In the genomic region with DNA sequence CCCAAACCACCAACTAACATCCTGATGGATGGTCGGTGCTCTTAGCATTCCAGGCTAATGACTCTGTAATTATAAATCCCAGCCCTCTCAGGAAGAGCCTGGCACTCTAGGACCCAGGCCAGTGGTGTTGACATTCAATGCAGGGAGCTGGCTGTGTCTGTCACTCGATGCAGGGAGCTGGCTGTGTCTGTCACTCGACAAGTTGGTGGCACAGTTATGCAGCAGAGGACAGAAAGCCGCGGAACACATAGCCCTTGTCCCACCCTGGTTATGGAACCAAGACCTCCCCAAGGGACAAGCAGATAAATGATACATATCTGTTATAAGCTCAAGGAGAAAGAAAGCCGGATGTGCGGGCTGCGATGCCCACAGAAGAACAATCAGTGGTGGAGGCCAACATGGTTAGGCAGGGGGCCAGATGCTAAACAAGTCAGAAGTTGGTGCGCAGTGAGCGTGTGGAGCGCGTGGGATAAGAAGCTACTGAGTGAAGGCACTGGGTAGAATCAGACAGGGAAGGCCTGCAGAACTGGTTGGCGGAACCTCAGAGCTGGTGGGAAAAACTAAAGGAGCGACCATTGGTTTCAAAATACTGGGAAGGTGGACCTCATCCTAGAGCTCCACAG, we compare ENCODE assay signal across 11 mouse cellular contexts. TPM values are rescaled to one million over a fixed set of nuclear protein-coding genes. Genes with fewer than 3 reads are reported as not detected.
A peak's percentile ranks its signal among the peaks of the same experiment; 100 is the strongest.
DNase-seq lines count a peak whose midpoint lies in the region; ATAC-seq and TF ChIP-seq lines count a peak whose summit lies in the region.
"Had no signal": no experiment of that assay in that cellular context is flagged by ENCODE, and none has a peak within 500 bp of the region (broad histone marks: within the 10 kb centered on the region; RNA-seq: fewer than 3 reads in every experiment).

No protein-coding gene starts in this region.

- no peaks in the 10 kb centered on the region for H3K27me3 ChIP-seq in heart, embryonic 15.5 days
- no peaks in the 10 kb centered on the region for H3K27me3 ChIP-seq in heart, adult 2 months (ENCODE audit: control insufficient read depth, insufficient read depth, low read length)
- H3K27me3 ChIP-seq in hindbrain, postnatal 0 days (ENCODE audit: insufficient read depth, low read length) = no peaks in the 10 kb centered on the region
- H3K27me3 ChIP-seq: limb, embryonic 15.5 days had no signal

- no peak for DNase-seq in heart, adult 2 months
- peak; percentile 34 to 37 for DNase-seq in right cerebral cortex, postnatal 10 days (ENCODE audit: low spot score in 2 of 2)
- no peak for DNase-seq in right cerebral cortex, postnatal 25 days
- DNase-seq in hindbrain, postnatal 0 days (ENCODE audit: low spot score) = peak; percentile 50
- DNase-seq in testis, postnatal 14 days (ENCODE audit: low spot score) = no peak
- no peak for DNase-seq in yolk sac, embryonic 10.5 days (ENCODE audit: low spot score)

- no peaks in the 10 kb centered on the region for H3K36me3 ChIP-seq in heart, embryonic 15.5 days
- H3K36me3 ChIP-seq in heart, adult 2 months (ENCODE audit: control insufficient read depth, insufficient read depth, low read length) = no peaks in the 10 kb centered on the region
- H3K36me3 ChIP-seq in hindbrain, postnatal 0 days (ENCODE audit: insufficient read depth, low read length) = no peaks in the 10 kb centered on the region
- H3K36me3 ChIP-seq: limb, embryonic 15.5 days had no signal

- H3K9ac ChIP-seq in heart, embryonic 15.5 days = 0 out of 2 replicates have a peak overlapping the region, but pooled peaks have one; percentile 9
- no peak overlapping the region for H3K9ac ChIP-seq in heart, adult 2 months (ENCODE audit: low read depth, low read length)
- no peak overlapping the region for H3K9ac ChIP-seq in hindbrain, postnatal 0 days (replicated peaks; ENCODE audit: low read length)
- H3K9ac ChIP-seq: limb, embryonic 15.5 days had no signal

- 0 out of 2 replicates have a peak, but pooled peaks have one; percentile 29 for ATAC-seq in heart, embryonic 15.5 days (replicated peaks; ENCODE audit: insufficient number of reproducible peaks, insufficient read depth, low FRiP score, low read depth)
- peak; percentile 77 for ATAC-seq in hindbrain, postnatal 0 days
- ATAC-seq: intestine, embryonic 16.5 days had no signal

- no peaks in the 10 kb centered on the region for H3K9me3 ChIP-seq in heart, embryonic 15.5 days (replicated peaks)
- no peaks in the 10 kb centered on the region for H3K9me3 ChIP-seq in hindbrain, postnatal 0 days (ENCODE audit: low read length)
- H3K9me3 ChIP-seq: limb, embryonic 15.5 days had no signal

- H3K27ac ChIP-seq in heart, embryonic 15.5 days = peak overlapping the region; percentile 31; the same call in 1 of the 2 replicates
- H3K27ac ChIP-seq in heart, adult 2 months = no peak overlapping the region
- H3K27ac ChIP-seq in hindbrain, postnatal 0 days = 0 out of 2 replicates have a peak overlapping the region, but pooled peaks have one; percentile 8
- H3K27ac ChIP-seq: layer of hippocampus, adult 2 months; limb, embryonic 15.5 days had no signal

- TF ChIP-seq CTCF in heart, adult 2 months (IDR thresholded peaks at IDR 0.05) = no peak
- TF ChIP-seq CTCF in hindbrain, postnatal 0 days (IDR thresholded peaks at IDR 0.05; ENCODE audit: low read depth) = no peak

- TF ChIP-seq POLR2A in heart, adult 2 months (IDR thresholded peaks at IDR 0.05; ENCODE audit: insufficient read depth, low read depth, low read length) = no peak

- H3K4me1 ChIP-seq in heart, embryonic 15.5 days (replicated peaks) = peaks cover 31% of the 10 kb centered on the region
- H3K4me1 ChIP-seq in heart, adult 2 months (ENCODE audit: control insufficient read depth, insufficient read depth, low read length) = peaks cover 4% of the 10 kb centered on the region
- H3K4me1 ChIP-seq in hindbrain, postnatal 0 days (ENCODE audit: insufficient read depth, low read length) = peaks cover 6% of the 10 kb centered on the region

- intact Hi-C loops in heart, adult 2 months (cut with DNase I) = no loop called here

- H3K4me2 ChIP-seq in heart, embryonic 15.5 days = peak overlapping the region; percentile 25; the same call in 1 of the 2 replicates
- peak overlapping the region; percentile 4; the same call in 1 of the 2 replicates for H3K4me2 ChIP-seq in hindbrain, postnatal 0 days (ENCODE audit: low read depth, low read length)
- H3K4me2 ChIP-seq: limb, embryonic 15.5 days had no signal

- no peak overlapping the region for H3K4me3 ChIP-seq in heart, embryonic 15.5 days
- H3K4me3 ChIP-seq in heart, adult 2 months = no peak overlapping the region
- H3K4me3 ChIP-seq in hindbrain, postnatal 0 days (ENCODE audit: low read length) = no peak overlapping the region
- H3K4me3 ChIP-seq: layer of hippocampus, adult 2 months; limb, embryonic 15.5 days; megakaryocyte, embryonic 14.5 days had no signal

- TF ChIP-seq EP300 in heart, adult 2 months (IDR thresholded peaks at IDR 0.05; ENCODE audit: insufficient read depth, low read depth, low read length) = no peak

- WGBS in heart, embryonic 15.5 days = 40% methylated on average over 14 of the region's 14 CpGs
- WGBS in heart, adult 2 months = 48% methylated on average over 14 of the region's 14 CpGs
- 44% methylated on average over 14 of the region's 14 CpGs for WGBS in hindbrain, postnatal 0 days

- no peaks in the 10 kb centered on the region; the same call in 1 of the 2 replicates for H3K79me2 ChIP-seq in heart, adult 2 months (replicated peaks; ENCODE audit: control insufficient read depth, insufficient read depth, low read length)

RNA-seq across cellular contexts. Expression of a gene that starts 33.7 kb away (rescaled TPM):
- 12.6 and 19.5 TPM in 2 replicates for polyA plus RNA-seq in heart, embryonic 15.5 days (2015; fragmentation: Nextera tagmentation; extraction: Ambion mirVana)
- total RNA-seq in heart, adult 2 months (2021) = 10 to 100 TPM in 1 of 2 experiments, 1 to 10 TPM in 1; 8.8 to 10.0 TPM
- 10.6 and 17.7 TPM in 2 replicates for polyA plus RNA-seq in heart, adult 2 months (2012; rRNA removed)
- 2.4 and 4.0 TPM in 2 replicates for total RNA-seq in hindbrain, postnatal 0 days (2014; rRNA removed)
- polyA plus RNA-seq in hindbrain, postnatal 0 days (2015; fragmentation: Nextera tagmentation; extraction: Ambion mirVana) = 8.2 and 9.1 TPM in 2 replicates

Comparison
In these comparisons a context has a peak if more than half of its experiments do, and no peak if none do; other contexts are left out.
1. DNase-seq: peak in right cerebral cortex, postnatal 10 days (2 of 2) and hindbrain, postnatal 0 days (single experiment); none in heart, adult 2 months (0 of 2), right cerebral cortex, postnatal 25 days (single experiment), testis, postnatal 14 days (single experiment) and yolk sac, embryonic 10.5 days (single experiment).